Mouse (Mus musculus) kidney, adult 8-10 months (tissue): ENCODE data around the gene Smarca4.

Source experiments
- DNase-seq, 2 experiments: peaks; one replicate each; pipeline ENCODE4 v3.0.0; 2022

Smarca4 gene

DNA sequence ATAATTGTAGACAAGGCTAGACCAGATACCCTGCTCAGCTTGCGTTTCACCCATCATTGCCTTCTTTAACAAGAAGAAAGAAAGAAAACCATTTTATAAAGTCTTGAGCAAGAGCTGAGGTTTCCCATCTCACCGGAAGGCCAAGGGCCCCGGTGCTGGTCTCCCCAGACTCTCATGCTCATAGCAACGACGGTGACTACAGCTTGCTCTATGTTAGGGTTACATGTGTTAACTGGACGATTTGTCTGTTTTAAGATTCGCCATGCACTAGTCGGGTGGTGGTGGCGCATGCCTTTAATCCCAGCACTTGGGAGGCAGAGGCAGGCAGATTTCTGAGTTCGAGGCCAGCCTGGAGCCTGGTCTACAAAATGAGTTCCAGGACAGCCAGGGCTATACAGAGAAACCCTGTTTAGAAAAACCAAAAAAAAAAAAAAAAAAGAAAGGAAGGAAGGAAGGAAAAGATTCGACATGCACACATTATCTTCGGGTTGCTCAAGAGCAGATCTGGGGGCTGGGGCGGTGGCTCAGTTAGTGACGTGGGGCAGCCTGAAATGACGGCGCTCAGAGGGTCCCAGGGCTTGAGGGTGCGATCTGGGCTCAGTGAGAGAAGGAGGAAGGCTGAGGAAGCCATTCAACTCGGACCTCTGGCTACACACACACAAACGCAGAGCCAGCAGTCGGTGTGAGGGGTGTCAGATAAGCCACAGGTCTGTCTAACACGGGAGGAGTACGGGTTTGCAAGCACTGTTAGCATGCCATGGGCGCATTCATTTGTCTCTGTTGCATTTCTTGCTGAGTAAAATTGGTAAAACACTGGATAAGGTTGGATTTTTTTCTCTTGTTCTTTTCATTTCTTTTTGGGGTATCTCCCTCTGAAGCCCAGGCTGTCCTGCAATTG lies 109.5 kb downstream of the Smarca4 start:
- DNase-seq = no peak

DNA sequence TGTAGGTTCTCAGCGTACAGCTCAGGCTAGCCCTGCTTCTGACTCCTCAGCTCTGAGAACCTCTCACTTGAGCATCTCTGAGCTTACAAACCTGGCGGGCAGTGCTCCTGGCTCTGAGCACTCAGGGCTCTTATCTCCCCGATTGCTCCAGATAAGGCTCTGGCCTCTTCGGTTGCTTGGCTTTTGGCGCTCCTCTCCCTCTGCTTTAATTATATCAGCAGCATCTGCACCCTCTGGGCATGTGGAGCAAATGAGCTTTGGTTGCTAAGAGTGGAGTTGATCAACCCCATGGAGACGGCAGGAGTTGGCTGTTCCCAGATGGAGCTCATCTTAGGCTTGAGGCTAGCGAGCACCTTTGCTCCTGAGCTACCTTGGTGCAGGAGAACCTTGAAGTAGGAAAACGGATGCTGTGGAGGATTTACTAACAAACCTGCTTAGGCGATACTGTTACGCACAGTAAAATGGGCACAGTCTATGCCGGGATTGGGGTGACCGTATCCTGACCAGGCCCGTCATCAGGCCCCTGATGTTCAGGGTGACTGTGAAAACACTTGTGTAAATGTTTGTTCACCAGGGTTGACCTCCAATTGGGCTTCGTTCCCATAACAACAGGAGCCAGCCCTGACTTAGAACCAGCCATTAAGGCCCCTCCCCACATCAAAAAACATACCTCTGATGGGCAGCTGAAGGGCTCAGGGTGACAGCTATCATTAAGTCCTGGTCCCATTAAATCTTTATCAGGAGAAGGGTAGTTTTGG lies 110.4 kb downstream of the Smarca4 start:
- no peak for DNase-seq

DNA sequence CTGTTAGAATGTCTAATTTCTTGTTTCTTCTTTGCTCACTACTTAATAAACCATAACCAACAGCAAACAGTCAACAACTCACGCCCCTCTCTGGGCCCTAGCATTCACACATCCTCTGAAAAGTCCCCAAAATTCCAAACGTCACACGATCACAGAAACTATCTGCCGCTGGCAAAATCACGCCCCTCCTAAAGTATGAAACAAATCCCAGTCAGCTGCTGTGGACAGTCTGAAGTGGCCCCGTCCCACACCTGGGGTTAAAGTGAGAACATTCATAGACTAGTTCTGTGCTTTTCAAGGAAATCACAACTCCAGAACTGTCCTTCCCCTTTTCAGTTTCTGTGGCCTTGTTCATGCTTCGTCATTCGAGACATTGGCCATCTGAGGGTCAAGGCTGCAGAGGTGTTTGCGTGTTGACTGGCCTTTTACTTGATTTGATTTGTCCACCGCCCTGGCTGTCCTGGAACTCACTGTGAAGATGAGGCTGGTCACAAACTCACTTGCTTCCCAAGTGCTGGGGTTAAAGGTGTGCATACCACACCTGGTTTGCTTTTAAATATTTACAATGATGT lies 112.4 kb downstream of the Smarca4 start:
- DNase-seq = no peak

DNA sequence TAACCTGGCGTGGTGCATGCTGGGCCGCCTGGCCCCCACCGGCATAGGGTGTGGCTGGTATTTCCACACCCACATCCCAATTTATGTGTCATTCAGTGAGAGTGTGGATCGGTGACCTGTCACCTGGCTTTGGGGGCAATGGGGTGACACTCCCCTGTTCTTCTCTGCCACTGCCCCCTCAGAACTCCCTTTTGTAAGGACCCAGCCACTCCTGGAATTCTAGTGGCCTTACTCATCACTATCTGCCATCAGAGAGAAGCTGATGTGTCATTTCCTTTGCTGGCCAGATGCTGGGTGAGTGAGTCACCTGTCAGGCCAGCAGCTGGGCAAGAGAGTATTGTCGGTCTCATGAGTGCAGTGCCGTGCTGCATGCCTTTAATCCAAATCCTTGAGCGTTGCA lies 113.3 kb downstream of the Smarca4 start:
- no peak for DNase-seq

DNA sequence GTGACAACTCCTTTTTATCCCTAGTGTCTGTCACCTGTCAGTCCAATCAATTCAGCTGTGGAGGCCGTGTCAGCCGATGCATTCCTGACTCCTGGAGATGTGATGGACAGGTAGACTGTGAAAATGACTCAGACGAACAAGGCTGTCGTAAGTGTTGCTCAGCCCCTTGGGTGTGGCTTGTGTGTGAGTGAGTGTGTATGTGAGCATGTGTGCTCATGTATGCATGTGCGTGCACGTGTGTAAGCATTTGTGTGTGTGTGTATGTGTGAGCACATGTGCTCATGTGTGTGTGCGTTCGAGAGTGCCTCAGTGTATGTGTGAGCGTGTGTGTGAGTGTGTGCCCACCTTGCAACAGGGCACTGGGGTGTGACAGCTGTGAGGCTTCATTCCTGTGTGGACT lies 116.3 kb downstream of the Smarca4 start:
- no peak for DNase-seq

DNA sequence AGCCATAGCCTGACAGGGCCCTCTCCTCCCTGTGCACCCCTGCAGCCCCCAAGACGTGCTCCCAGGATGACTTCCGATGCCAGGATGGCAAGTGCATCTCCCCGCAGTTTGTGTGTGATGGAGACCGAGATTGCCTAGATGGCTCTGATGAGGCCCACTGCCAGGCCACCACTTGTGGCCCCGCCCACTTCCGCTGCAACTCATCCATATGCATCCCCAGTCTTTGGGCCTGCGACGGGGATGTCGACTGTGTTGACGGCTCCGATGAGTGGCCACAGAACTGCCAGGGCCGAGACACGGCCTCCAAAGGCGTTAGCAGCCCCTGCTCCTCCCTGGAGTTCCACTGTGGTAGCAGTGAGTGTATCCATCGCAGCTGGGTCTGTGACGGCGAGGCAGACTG lies 117.5 kb downstream of the Smarca4 start:
- no peak for DNase-seq

DNA sequence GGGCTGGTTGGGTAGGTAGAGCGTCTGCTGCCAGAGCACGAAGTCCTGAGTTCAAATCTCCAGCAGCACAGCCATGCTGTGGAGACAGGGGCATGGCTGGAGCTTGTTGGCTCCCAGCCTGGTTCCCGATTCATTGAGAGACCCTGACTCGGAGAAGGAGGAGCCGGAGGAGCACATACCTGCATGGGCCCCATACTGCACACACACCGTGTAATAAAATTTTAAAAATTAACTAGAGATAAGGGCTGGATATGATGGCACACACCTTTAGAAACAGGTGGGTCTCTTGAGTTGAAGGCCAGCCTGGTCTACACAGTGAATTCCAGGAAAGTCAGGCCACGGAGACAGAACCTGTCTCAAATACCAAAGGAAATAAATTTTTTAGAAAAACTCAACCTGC lies 118.0 kb downstream of the Smarca4 start:
- no peak for DNase-seq

DNA sequence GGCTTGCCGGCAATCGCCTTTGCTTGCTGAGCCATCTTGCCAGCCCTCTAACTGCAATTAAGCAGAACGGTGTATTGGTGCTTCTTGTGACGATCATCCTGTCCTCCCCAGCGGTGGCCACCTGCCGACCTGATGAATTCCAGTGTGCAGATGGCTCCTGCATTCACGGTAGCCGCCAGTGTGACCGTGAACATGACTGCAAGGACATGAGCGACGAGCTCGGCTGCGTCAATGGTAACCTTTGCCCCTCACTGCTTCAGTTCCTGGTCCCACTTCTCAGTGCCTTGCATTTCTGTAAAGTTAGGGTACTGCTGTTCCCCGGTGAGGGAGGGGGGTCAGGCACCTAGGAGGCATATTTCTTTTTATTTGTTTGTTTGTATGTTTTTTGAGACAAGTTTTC lies 119.2 kb downstream of the Smarca4 start:
- DNase-seq = no peak

DNA sequence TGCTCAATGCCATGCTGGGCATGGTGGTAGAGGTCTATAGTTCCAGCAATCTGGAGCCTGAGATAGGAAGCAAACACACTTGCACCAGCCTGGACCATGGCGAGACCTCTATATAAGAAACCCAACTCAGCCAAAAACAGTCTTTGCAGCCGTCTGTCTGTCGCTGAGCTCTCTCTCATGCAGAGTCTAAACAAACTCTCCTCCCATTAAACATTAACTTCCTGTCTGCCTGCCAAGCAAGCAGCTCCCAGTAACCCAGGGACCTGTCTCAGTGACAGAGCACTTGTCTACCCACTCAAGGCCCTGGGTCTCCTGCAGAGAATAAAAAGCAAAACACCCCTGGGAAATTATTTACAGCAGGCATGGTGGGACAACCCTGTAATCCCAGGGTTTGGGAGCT lies 120.6 kb downstream of the Smarca4 start:
- DNase-seq = peak; percentile 64 to 86

DNA sequence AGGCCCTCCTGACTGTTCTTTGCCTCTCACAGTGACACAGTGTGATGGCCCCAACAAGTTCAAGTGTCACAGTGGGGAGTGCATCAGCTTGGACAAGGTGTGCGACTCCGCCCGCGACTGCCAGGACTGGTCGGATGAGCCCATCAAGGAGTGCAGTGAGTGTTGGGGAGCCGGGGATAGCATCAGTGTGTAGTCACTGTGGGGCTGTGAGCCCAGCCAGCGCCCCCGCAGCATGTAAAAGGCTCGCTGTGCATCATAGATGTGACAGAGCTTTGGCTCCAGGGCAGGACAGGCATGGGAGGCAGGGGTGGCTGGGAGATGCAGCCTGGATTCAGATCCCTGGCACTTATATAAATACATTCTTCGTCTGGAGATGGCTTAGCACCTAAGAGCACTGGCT lies 121.2 kb downstream of the Smarca4 start:
- DNase-seq = no peak

DNA sequence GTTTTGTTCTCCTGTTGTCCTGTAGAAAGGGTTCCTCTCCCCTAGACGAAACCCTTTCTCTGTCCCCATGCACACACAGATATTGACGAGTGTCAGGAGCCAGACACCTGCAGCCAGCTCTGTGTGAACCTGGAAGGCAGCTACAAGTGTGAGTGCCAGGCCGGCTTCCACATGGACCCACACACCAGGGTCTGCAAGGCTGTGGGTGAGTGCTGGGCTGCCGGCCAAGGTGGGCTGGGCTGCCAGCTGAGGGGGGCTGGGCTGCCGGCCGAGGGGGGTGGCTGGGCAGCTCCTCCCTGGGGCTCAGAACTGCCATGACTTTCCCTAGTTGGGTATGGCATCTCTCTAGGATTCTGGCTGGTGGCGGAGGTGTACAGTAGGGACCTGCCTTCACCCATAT lies 122.8 kb downstream of the Smarca4 start:
- no peak for DNase-seq

DNA sequence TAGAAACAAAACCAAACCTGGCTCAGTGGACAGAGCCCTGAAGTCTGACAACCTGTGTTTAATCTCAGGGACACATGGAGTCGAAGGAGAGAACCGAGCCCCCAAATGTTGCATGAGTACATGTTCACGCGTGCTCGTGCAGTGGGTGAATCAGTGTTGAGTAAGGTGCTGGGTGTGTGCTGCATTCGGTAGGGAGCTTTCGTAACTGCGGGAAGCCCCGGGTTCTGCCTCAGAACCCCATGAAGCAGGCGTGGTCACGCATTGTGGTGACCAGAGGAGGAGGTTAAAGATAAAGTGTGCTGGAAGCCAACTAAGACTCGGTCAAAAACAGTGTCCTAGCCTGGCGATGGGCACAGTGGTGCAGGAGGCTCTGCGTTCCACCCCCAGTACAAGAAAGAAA lies 124.5 kb downstream of the Smarca4 start:
- DNase-seq = no peak

DNA sequence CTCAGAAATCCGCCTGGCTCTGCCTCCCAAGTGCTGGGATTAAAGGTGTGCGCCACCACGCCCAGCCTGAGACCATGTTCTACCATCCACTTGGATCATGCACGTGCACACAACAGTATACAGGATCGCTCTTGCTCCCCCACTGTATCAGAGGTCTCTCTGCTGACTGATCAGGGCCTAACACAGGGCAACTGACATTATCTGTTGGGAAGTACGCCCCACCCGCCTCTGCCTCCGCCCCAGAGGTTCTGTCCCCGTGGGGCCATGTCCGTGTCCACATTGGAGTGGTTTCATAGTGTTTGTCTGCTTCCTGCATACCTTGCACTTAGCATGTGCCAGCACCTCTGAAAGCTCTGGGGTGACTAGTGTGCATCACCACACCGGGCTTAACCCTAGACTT lies 125.5 kb downstream of the Smarca4 start:
- DNase-seq = no peak

DNA sequence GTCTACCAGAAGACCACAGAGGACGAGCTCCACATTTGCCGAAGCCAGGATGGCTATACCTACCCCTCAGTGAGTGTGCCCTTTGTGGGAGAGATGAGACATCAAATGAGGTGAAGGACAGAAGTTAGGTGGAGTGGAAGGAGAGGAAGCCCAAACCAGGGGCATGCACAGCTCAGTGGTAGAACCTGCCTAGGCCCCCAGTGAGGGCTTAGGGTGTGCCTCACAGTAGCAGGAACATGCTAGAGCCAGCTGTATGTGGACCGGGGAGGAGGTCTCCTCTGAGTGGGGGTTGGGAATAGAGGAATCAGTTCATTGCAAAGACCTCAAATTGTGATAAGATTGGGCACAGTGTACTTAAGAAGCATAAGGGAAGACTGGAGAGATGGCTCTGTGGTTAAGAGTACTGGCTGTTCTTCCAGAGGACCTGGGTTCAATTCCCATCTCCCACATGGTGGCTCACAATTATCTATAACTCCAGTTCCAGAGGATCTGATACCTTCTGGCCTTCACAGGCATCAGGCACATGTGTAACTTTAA lies 131.3 kb downstream of the Smarca4 start:
- DNase-seq = no peak

DNA sequence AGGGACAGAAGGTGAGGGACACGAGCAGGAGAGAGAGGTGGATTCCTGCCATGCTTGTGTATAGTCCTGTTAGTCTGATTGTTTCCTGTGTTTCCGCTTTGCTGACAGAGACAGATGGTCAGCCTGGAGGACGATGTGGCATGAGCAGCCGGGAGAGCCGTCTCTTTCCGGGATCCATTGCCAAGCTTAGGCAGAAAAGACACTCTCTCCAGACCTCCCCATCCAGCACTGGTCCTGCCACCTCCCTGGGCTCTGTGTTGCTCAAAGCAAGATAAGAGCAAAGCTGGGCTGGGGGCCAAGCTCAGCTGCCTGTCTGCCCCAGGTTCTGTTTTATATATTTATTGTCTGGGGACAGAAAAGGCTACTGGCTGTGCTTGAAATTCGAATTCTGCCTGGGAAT lies 132.1 kb downstream of the Smarca4 start:
- peak; percentile 63 to 66 for DNase-seq

DNA sequence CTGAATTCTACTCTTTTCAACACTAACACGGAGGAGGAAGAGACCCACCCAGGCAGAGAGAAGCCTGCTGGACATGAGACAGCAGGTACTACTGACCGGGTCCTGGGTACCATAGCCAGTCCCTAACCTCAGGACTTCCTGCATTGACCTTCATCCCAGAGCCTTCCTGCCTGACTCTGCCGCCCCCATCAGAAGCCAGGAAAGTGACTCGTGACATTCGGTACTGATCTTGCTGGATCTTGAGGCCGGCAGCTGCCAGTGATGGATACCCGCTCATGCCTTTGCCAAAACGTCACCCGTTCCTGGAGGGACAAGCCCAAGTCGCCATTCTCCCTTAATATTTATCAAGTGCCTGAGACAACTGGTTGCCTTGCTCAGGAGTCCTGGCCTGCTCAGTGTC lies 132.5 kb downstream of the Smarca4 start:
- DNase-seq = no peak

DNA sequence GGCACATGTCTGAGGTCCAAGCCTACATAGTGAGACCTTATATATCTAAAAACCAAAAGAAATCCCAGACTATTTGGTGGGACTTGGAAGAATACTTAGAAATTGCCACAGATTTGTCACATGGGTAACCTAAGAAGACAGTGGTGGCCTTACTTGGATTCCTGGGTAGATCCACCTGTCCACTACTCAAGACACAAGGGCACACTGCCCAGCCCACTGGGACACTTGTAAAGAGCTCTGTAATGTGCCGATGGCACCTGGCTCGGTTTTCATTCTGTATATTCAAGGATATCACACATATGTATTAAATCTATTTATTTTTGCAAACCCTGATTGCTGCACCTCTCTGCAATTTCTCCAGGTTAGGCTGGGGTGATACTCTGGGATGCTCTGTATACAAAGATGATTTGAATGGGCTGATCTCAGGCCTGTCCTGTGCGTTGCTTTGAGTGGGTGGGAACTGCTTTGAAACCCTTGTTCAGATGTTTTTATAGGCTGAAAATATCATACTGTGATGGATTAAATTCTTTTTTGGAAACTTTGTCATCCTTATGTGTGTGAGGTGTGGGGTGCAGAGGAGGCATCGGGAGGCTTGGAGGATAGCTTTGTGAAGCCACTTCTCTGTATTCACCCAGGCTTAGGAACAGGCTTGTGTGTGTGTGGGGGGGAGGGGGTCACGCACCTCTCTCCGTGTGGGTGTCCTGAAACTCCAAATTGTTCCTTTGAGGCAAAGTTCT lies 133.6 kb downstream of the Smarca4 start:
- no peak for DNase-seq

DNA sequence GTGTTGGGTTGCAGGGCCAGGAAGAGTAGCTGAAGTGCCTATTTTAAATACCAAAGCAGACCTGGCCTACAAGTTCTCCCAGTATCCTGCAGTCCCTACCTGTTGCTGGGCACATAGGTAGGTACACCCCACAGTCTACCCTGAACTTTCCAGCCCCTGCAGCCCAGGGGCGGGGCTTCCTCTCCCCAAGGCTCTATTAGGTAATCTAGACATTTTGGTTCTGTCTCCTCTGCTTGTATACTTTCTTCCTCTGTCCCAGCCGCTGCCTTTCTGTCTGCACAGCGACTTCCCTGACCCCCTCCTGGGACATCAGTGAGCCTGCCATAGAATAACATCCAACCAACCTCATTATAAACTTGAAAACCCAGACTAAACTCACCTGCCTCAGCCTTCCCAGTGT lies 134.4 kb downstream of the Smarca4 start:
- no peak for DNase-seq

DNA sequence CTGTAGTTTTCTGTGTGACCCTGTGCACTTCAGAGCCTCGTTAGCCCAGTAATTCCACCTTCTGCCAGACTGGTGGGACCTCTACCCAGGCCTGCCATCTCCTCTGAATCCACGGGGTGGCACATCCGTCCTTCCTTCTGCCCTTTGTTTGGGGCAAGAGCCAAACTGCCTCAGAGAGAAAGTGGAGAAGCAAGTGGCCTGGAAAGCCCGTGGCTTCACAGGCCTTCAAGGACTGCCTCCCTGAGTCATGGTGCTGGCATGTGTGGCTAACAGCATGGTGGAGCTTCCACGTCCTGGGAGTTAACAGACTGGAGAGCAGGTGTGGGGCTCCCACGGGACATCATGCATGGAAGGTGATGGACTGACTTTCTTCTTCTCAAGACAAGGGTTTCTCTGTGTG lies 135.4 kb downstream of the Smarca4 start:
- peak in 1 of 2 experiments; percentile 36 for DNase-seq

DNA sequence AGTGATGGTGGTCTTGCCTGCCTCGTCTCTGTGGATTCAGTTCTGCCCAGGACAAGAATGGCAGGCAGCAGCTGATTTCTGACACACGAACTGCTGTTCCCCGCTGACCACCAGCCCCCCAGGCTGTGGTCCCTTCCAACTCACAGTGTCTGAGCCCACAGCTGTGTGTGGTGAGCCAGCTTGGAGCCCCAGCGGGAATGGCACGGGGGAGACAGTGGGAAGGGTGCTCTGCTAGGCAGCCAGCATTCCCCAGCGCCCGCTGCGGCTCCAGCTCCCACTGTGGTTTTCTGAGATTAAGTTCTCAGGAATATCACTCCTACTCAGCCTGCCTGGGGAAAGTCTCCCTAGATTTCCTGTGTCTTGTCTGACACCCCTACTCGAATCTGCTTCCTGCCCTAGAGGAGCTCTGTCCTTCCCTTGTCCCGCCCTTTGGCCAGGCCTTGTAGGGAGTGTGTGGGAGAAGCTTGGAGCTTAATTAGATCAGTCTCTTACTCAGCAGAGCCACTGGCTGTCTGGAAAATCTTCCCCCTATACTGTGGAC lies 136.4 kb downstream of the Smarca4 start:
- peak; percentile 52 to 67 for DNase-seq
